Mouse (Mus musculus) brain, embryonic 14.5 days (tissue): Measurements from ENCODE around the gene Lrrc46.
A peak's percentile ranks its signal among the peaks of the same experiment; 100 is the strongest.

Source experiments
- CTCF ChIP-seq: fragments of 200-500 bp; IDR thresholded peaks from 2 replicates; pipeline ENCODE4 v1.5.1; 2012; ENCODE audit warnings: inconsistent platforms, mild to moderate bottlenecking, moderate library complexity, borderline replicate concordance; ENCODE audit not compliant: insufficient read depth, insufficient read length; ENCODE audit errors: extremely low read depth
- POLR2A ChIP-seq: fragments of 200-500 bp; IDR thresholded peaks from 2 replicates; pipeline ENCODE4 v1.6.1; 2012; ENCODE audit warnings: mild to moderate bottlenecking, inconsistent platforms, borderline replicate concordance; ENCODE audit not compliant: poor library complexity, insufficient read depth, insufficient read length, severe bottlenecking; ENCODE audit errors: extremely low read depth

DNA sequence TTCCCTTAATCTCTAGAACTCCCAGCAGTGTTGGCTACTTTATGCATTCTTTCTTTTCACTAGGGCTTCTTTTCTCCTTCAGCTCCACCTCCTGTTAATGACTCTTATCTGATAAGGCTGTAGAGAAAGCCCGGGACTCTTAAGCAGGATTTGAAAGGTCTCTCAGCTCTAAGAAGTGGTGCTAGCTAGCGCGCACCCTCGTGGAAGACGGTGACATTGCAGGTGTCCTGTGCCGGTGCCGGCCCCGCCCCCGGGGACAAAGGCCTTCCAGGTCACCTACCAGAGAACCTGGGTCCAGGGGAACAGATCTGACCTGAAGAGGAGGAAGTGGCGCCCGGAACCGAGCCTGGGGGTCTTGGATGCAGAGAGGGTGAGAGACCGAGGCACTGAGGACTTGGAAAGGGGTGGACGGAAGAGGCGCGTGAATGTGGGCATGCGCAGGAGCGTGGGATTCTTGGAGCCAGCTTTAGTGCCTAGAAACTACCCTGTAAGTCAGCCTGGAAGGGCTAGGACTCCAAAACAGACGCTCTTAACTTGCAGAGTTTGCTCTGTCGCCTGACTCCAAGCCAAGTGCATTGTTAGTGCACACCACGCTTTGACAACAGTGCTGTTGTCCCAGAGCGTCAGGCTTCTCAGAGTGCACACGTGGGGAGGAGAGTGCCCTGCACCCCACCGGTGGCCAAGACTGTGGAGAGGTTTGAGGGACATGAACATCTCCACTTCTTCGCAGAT lies 11.4 kb downstream of the Lrrc46 start, which contains the start of gene Scrn2:
- peak; percentile 87 for TF ChIP-seq CTCF
- no peak for TF ChIP-seq POLR2A
